In genomic region chr15:27612533-27613221, GRCm38 (mm10) we compare ENCODE assay signal across 8 mouse cellular contexts. TPM values are rescaled to one million over a fixed set of nuclear protein-coding genes. Genes with fewer than 3 reads are reported as not detected.
A peak's percentile ranks its signal among the peaks of the same experiment; 100 is the strongest.
DNase-seq lines count a peak whose midpoint lies in the region; ATAC-seq and TF ChIP-seq lines count a peak whose summit lies in the region.

No protein-coding gene starts in this region.

- no peaks in the 10 kb centered on the region for H3K9me3 ChIP-seq in forebrain, embryonic 12.5 days
- H3K9me3 ChIP-seq in hindbrain, embryonic 14.5 days (ENCODE audit: control insufficient read depth, low read length) = no peaks in the 10 kb centered on the region
- no peaks in the 10 kb centered on the region for H3K9me3 ChIP-seq in midbrain, embryonic 10.5 days (replicated peaks)

- WGBS in forebrain, embryonic 12.5 days = 54% methylated on average over 6 of the region's 6 CpGs
- 29% methylated on average over 6 of the region's 6 CpGs for WGBS in hindbrain, embryonic 14.5 days
- WGBS in midbrain, embryonic 10.5 days = 65% methylated on average over 6 of the region's 6 CpGs
- 50% methylated on average over 6 of the region's 6 CpGs for WGBS in spleen, adult 2 months

- H3K4me2 ChIP-seq in forebrain, embryonic 12.5 days = no peak overlapping the region
- H3K4me2 ChIP-seq in hindbrain, embryonic 14.5 days (replicated peaks) = peak overlapping the region; percentile 23

- no peak for TF ChIP-seq POLR2A in spleen, adult 2 months (IDR thresholded peaks at IDR 0.05; ENCODE audit: low read depth, low read length)

- intact Hi-C loops in left cerebral cortex, postnatal 10 days (cut with DNase I) = loop anchor here (5.0 kb wide), 2 partner anchors 145 to 295 kb away; partner anchors contain the start of gene Ank

- peak; percentile 36 for DNase-seq in ovary, postnatal 14 days (ENCODE audit: low spot score)
- no peak for DNase-seq in ovary, postnatal 10 days (ENCODE audit: low spot score)
- peak; percentile 54 for DNase-seq in c-Kit-positive CD71-positive TER-119-positive erythroid progenitor cells, embryonic 14.5 days (ENCODE audit: low spot score)
- DNase-seq in hindbrain, embryonic 14.5 days (ENCODE audit: low spot score) = peak; percentile 88
- DNase-seq in left cerebral cortex, postnatal 10 days (ENCODE audit: extremely low spot score in 1 of 2, low spot score in 2 of 2) = peak; percentile 62 to 73
- DNase-seq in midbrain, embryonic 10.5 days (ENCODE audit: low spot score) = peak; percentile 62
- peak; percentile 65 to 68 for DNase-seq in spleen, adult 2 months (ENCODE audit: low read depth in 1 of 2, low spot score in 2 of 2)

- H3K36me3 ChIP-seq in forebrain, embryonic 12.5 days (replicated peaks) = peaks cover 48% of the 10 kb centered on the region
- peaks cover 30% of the 10 kb centered on the region for H3K36me3 ChIP-seq in hindbrain, embryonic 14.5 days (replicated peaks; ENCODE audit: control insufficient read depth, insufficient read depth)
- H3K36me3 ChIP-seq in midbrain, embryonic 10.5 days = peaks cover 73% of the 10 kb centered on the region
- H3K36me3 ChIP-seq in spleen, adult 2 months (ENCODE audit: control insufficient read depth, insufficient read depth, low read length) = peaks cover 37% of the 10 kb centered on the region

- no peak overlapping the region for H3K9ac ChIP-seq in forebrain, embryonic 12.5 days
- no peak overlapping the region for H3K9ac ChIP-seq in hindbrain, embryonic 14.5 days

- no peaks in the 10 kb centered on the region for H3K27me3 ChIP-seq in forebrain, embryonic 12.5 days
- no peaks in the 10 kb centered on the region for H3K27me3 ChIP-seq in hindbrain, embryonic 14.5 days (ENCODE audit: control insufficient read depth, insufficient read depth, low read length)
- no peaks in the 10 kb centered on the region for H3K27me3 ChIP-seq in midbrain, embryonic 10.5 days (ENCODE audit: low read depth, poor library complexity, severe bottlenecking)
- H3K27me3 ChIP-seq in spleen, adult 2 months (ENCODE audit: control insufficient read depth, insufficient read depth, low read length) = no peaks in the 10 kb centered on the region

- peak; percentile 71; the same call in 1 of the 2 replicates for TF ChIP-seq CTCF in spleen, adult 2 months (IDR thresholded peaks at IDR 0.05; ENCODE audit: extremely low read depth, insufficient read depth, insufficient read length, insufficient replicate concordance)

- no peak overlapping the region for H3K27ac ChIP-seq in forebrain, embryonic 12.5 days
- no peak overlapping the region for H3K27ac ChIP-seq in hindbrain, embryonic 14.5 days
- no peak overlapping the region for H3K27ac ChIP-seq in midbrain, embryonic 10.5 days (replicated peaks)
- no peak overlapping the region for H3K27ac ChIP-seq in spleen, adult 2 months (ENCODE audit: insufficient read depth, low read length)

- peak; percentile 82 for ATAC-seq in forebrain, embryonic 12.5 days (ENCODE audit: low FRiP score)
- ATAC-seq in hindbrain, embryonic 14.5 days (ENCODE audit: low FRiP score) = peak; percentile 86

- H3K4me1 ChIP-seq in forebrain, embryonic 12.5 days = no peaks in the 10 kb centered on the region
- no peaks in the 10 kb centered on the region for H3K4me1 ChIP-seq in hindbrain, embryonic 14.5 days (replicated peaks; ENCODE audit: control insufficient read depth, insufficient read depth, low read length)
- no peaks in the 10 kb centered on the region for H3K4me1 ChIP-seq in midbrain, embryonic 10.5 days
- H3K4me1 ChIP-seq in spleen, adult 2 months (ENCODE audit: control insufficient read depth, insufficient read depth, insufficient read length) = peaks cover 4% of the 10 kb centered on the region; the same call in 1 of the 2 replicates

- no peak overlapping the region for H3K4me3 ChIP-seq in forebrain, embryonic 12.5 days (replicated peaks)
- no peak overlapping the region for H3K4me3 ChIP-seq in hindbrain, embryonic 14.5 days (replicated peaks; ENCODE audit: low read length)
- H3K4me3 ChIP-seq in midbrain, embryonic 10.5 days = no peak overlapping the region
- no peak overlapping the region for H3K4me3 ChIP-seq in spleen, adult 2 months (ENCODE audit: extremely low read depth, insufficient read depth, insufficient read length)

RNA-seq across cellular contexts. Expression of gene Otulin, which starts 17.8 kb away (rescaled TPM):
- 32.5 and 32.7 TPM in 2 replicates for polyA plus RNA-seq in forebrain, embryonic 12.5 days (2016; fragmentation: Nextera tagmentation; extraction: Ambion mirVana)
- 30.0 and 31.4 TPM in 2 replicates for polyA plus RNA-seq in hindbrain, embryonic 14.5 days (2014; fragmentation: Nextera tagmentation; extraction: Ambion mirVana)
- total RNA-seq in left cerebral cortex, postnatal 10 days (2021) = 10 to 100 TPM; 22.8 to 28.6 TPM
- polyA plus RNA-seq in midbrain, embryonic 10.5 days (2016; fragmentation: Nextera tagmentation; extraction: Ambion mirVana) = 26.8 and 28.2 TPM in 2 replicates
- polyA plus RNA-seq in spleen, adult 2 months (2012; rRNA removed) = 53.1 and 69.6 TPM in 2 replicates
